Mouse (Mus musculus): ENCODE results near the gene Gm9195.

The Gm9195 gene

GRCm38 (mm10) chr14:72491738-72492137 lies at the start of gene Gm9195:
Gene Gm9195, minus strand, starts transcription at chr14:72491838.
- DNase-seq = no peak

GRCm38 (mm10) chr14:72536392-72537017 lies 44.9 kb upstream of the Gm9195 start:
- DNase-seq = peak; percentile 53

GRCm38 (mm10) chr14:72533862-72534261 lies 42.2 kb upstream of the Gm9195 start:
- peak; percentile 76 for DNase-seq

- peak; percentile 58 for DNase-seq
Measured at GRCm38 (mm10) chr14:72532028-72532917, 40.6 kb upstream of the Gm9195 start.

DNA sequence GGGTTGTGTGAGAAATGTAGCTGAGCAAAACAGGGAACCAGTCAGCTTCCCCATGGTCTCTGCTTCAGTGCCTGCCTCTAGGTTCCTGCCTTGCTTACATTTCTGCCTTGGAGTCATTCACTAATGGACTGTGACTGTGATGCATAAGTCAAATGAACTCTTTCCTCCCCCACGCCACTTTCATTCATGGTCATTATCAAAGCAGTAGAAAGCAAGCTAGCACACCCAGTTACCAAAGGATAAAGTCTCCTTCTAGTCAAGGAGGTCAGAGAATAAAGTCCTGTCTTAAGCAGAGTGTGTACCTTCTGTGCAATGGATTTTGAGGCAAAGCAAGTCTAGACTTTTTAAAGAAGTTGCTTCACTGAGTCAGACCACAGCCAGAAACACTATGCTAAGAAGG lies 35.5 kb upstream of the Gm9195 start:
- DNase-seq = no peak

DNA sequence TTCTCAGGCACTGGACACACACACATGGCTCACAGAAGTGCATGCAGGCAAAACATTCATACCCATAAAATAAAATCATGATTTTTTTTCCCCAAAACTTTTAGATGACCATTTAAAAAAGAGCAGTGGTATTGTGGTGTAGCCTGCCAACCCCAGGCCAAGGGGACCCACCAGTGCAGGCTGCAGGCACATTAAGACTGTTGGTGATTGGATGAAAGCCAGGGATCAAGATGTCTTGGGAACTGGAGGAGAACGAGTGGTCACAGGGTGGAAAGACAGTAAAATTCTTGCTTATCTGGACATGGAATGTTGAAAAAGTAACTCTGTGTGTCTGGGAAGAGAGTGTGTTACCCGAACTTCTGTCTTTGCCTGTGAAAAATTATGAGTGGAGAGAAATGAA lies 27.9 kb upstream of the Gm9195 start:
- DNase-seq = peak; percentile 45

GRCm38 (mm10) chr14:72518786-72519185 lies 27.1 kb upstream of the Gm9195 start:
- peak; percentile 38 for DNase-seq

GRCm38 (mm10) chr14:72516376-72516775 lies 24.7 kb upstream of the Gm9195 start:
- DNase-seq = peak; percentile 65

DNA sequence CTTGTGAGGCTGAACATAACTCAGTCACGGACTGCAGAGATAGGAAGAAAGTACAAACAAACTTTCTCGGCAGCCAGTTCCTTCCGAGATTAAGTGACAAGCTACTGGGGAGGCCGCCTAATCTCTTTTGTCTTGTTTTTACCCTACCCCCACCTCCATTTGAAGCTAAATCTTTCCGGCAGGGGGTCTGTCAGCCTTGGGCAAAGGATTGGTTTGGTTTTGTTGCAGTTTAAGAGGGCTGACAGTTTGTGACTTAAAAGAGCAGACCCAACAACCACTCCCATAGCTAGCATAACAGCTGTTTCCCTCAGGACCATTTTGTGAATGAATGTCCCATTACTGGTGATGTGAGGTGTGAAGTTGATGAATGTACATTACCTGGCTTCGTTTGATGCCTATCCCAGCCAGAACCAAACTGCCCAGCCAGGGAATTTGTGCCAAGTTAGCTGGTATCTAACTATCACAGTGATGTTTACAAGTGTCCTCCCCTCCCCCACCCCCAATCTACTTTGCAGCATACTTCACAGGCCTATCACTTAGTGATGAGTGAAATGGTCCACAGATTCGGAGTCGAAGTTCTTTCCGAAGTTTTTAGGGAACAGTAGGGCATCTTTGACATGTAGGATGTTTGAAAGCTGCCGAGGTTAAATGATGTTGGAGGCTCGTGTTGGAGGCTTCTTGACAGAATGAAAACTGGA lies 15.2 kb upstream of the Gm9195 start:
- DNase-seq = no peak

GRCm38 (mm10) chr14:72506018-72506722 lies 14.5 kb upstream of the Gm9195 start:
- DNase-seq = peak; percentile 10

- DNase-seq = no peak
Measured at GRCm38 (mm10) chr14:72504985-72505384, 13.3 kb upstream of the Gm9195 start.

GRCm38 (mm10) chr14:72503241-72503640 lies 11.6 kb upstream of the Gm9195 start:
- DNase-seq = no peak

DNA sequence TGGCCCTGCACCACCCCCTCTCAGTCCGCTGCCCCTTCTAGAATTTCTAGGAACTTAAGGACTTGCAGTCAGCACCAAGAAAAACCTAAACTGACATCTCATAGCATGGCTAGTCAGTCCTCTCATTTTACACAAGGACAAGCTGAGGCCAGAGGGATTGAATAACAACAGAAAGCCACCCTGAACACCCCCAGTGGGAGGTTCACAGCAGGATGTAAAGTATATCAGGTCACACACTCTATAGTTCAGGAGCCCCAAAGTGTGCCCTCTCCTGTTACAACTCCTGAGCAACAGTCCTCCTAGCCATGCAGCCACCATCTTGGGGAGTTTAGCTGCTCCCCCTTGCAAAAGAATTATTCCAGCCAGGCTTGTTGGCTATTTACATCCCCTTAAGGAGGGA lies 2.1 kb upstream of the Gm9195 start:
- DNase-seq = no peak

DNA sequence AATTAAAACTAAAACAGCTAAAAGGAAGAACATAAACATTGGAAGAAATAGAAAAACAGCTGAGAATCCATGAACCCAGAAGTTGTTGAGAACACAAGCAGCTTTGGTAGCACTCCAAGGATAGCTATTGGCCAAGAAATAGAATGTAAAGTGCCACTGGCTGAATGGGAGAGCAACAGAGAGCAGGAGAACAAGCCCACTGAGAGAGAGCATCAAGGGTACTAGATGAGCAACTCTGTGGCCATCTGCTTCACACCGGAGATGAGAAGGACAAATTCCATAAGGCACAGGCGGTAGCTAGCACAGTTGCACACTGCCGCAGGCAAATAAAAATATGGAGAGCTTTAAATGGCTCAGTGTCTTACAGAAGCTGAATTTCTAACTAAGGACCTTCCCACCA lies 1.3 kb downstream of the Gm9195 start:
- DNase-seq = no peak

- no peak for DNase-seq
Measured at GRCm38 (mm10) chr14:72474501-72474900, 17.1 kb downstream of the Gm9195 start.

DNA sequence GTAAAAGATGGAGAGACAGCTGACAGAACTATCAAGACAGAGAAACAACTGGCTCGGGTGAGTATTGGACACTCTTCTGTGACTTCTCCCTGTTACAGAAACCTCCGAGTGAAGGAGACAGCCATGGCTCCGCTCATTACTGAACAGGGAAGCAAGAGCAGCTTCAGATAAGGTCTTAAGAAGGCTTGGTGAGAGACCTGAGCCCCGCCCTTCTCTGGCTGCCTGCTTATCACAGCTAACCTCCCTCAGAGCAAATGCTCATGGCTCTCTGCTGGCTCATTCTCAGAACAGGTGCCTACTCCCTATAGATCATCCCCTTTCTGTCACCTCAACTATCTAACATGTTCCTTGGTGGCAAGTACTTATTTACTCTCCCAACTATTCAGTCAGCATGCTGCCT lies 23.2 kb downstream of the Gm9195 start:
- DNase-seq = no peak

- no peak for DNase-seq
Measured at GRCm38 (mm10) chr14:72466384-72466783, 25.3 kb downstream of the Gm9195 start.

DNA sequence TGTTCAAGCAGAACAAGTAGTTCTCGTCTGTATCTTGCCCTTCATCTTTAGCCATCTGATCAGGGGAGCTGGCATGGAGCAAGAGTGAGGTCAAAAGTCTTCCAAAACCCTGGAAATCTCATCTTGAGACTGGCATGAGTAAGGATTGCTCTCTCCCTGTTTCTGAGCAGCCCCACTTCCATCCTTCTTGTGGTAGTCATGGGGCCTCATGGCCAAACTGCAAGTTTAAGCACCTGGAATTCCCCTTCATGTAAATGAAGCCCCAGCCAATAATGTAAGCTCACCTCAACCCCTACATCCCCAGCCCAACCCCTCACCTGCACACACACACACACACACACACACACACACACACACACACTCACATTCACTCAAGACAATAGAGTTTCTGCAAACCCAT lies 30.0 kb downstream of the Gm9195 start:
- DNase-seq = no peak

GRCm38 (mm10) chr14:72460291-72460690 lies 31.3 kb downstream of the Gm9195 start:
- DNase-seq = no peak

DNA sequence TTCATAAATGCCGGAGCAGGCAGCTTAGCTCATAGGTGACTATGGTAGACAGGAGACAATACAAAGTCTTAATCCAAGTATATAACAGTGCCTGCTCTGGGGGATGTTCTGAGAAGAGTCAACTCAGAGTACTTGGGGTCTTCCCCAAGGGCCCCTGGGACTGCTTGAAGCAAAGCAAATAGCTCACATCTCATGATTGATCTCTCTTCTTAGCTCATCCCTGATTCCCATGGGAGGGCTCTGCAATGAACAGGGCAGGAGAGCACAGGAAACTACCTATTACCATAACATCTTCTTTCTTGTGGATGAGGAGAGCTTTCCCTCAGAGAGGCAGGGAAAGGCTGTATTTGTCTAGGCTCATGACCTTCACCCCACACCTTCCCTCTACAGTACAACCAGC lies 32.7 kb downstream of the Gm9195 start:
- no peak for DNase-seq

DNA sequence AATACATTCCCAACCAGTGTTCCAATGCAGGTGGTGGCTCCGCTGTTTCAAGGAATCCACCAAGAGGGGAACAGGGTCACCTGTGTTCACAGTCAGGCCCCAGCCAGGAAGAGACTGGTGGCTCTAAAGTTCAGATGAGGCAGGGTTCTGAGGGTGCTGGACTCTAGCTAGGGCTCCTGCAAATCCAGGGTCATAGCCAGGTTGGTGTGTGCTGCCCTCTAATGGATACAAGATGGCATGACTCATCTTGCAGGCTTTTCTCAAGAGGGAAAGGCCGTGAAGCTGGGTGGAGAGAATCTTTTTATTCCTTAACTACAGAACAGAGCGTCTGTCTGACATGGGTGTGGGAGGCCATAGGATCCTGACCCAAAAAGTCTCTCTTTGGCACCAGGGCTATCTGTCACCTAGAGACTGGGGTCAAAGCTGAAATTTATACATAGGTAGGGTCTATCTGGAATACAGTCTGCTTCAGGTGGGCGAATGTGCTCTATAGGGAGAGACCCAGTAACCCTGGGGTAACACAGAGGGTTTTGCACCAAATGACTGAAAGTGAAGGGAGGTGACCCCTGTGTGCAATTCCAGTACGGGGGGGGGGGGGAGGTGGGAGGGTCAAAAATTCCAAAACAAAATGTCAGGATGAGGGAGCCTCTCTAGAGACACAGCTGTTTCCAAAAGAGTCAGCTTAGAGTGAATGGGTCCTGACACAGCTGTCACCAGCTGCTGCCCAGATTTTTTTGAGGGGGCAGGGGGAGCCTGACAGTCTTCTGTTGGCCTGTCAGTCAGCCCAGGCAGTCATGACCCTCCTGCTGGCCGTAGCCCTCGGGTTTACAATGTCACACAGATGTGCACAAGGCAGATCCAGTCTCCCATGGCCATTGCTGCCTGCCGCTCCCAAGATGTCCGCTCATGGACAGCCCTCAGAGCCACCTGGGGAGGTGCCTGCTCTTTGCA lies 44.2 kb downstream of the Gm9195 start:
- DNase-seq = peak; percentile 24

GRCm38 (mm10) chr14:72442936-72443335 lies 48.7 kb downstream of the Gm9195 start:
- no peak for DNase-seq

Data from kidney, postnatal 14 days (tissue).